Mouse (Mus musculus) ES-Bruce4 (cell line): ENCODE data around the gene Ccr7. TPM values are rescaled to one million over a fixed set of nuclear protein-coding genes. Genes with fewer than 3 reads are reported as not detected.

Source experiments
- H3K27ac ChIP-seq: 2 replicates; pipeline ENCODE4 v1.5.1; 2012; ENCODE audit warnings: low read length, inconsistent platforms; ENCODE audit not compliant: insufficient read depth
- H3K27me3 ChIP-seq: 2 replicates; pipeline ENCODE4 v1.6.1; 2012; ENCODE audit warnings: mild to moderate bottlenecking, low read length, inconsistent platforms; ENCODE audit not compliant: control insufficient read depth, poor library complexity, insufficient read depth, severe bottlenecking
- H3K36me3 ChIP-seq: 2 replicates; pipeline ENCODE4 v1.6.1; 2012; ENCODE audit warnings: inconsistent platforms, mild to moderate bottlenecking, low read length, moderate library complexity; ENCODE audit not compliant: control insufficient read depth, poor library complexity, insufficient read depth, severe bottlenecking
- H3K4me1 ChIP-seq: one replicate; pipeline ENCODE4 v1.8.1; 2011; ENCODE audit warnings: low read length; ENCODE audit not compliant: control insufficient read depth, insufficient read depth
- H3K4me3 ChIP-seq: 2 replicates; pipeline ENCODE4 v1.5.1; 2011; ENCODE audit warnings: low read depth, mild to moderate bottlenecking, low read length
- H3K9ac ChIP-seq: 2 replicates; pipeline ENCODE4 v1.6.1; 2012; ENCODE audit warnings: low read depth, mild to moderate bottlenecking, inconsistent platforms; ENCODE audit not compliant: poor library complexity, severe bottlenecking
- H3K9me3 ChIP-seq: replicated peaks from 2 replicates; pipeline ENCODE4 v1.6.1; 2012; ENCODE audit warnings: mild to moderate bottlenecking, low read length, inconsistent platforms; ENCODE audit not compliant: control insufficient read depth, poor library complexity, insufficient read depth, severe bottlenecking
- CTCF ChIP-seq: IDR thresholded peaks from one replicate; pipeline ENCODE4 v1.8.1; 2011; ENCODE audit warnings: low read depth, low read length
- EP300 ChIP-seq: IDR thresholded peaks from 2 replicates; pipeline ENCODE4 v1.6.1; 2011; ENCODE audit warnings: low read depth, low read length; ENCODE audit not compliant: insufficient read depth
- POLR2A ChIP-seq: IDR thresholded peaks from one replicate; pipeline ENCODE4 v1.8.1; 2011; ENCODE audit warnings: low read length; ENCODE audit not compliant: insufficient read depth
- polyA plus RNA-seq: library from polyadenylated mRNA; stranded (reverse); fragments of >200 nt; gene quantifications from 2 replicates; pipeline ENCODE4 v1.2.4, GENCODE M21; 2011; ENCODE audit warnings: low read depth; ENCODE audit not compliant: missing spikeins, insufficient read depth, insufficient read length

Ccr7 gene
- polyA plus RNA-seq, 1 experiment, result not detected

- no peaks in the 10 kb centered on the region for H3K4me1 ChIP-seq
- H3K9ac ChIP-seq, result no peak overlapping the region
- TF ChIP-seq CTCF (no peak), EP300 (no peak), POLR2A (no peak)
- no peaks in the 10 kb centered on the region for H3K27me3 ChIP-seq
- H3K36me3 ChIP-seq, result no peaks in the 10 kb centered on the region
- no peak overlapping the region for H3K27ac ChIP-seq
- no peak overlapping the region for H3K4me3 ChIP-seq
- no peaks in the 10 kb centered on the region for H3K9me3 ChIP-seq
These were observed 23.0 kb upstream of the Ccr7 start for GRCm38 (mm10) chr11:99177925-99178198.

DNA sequence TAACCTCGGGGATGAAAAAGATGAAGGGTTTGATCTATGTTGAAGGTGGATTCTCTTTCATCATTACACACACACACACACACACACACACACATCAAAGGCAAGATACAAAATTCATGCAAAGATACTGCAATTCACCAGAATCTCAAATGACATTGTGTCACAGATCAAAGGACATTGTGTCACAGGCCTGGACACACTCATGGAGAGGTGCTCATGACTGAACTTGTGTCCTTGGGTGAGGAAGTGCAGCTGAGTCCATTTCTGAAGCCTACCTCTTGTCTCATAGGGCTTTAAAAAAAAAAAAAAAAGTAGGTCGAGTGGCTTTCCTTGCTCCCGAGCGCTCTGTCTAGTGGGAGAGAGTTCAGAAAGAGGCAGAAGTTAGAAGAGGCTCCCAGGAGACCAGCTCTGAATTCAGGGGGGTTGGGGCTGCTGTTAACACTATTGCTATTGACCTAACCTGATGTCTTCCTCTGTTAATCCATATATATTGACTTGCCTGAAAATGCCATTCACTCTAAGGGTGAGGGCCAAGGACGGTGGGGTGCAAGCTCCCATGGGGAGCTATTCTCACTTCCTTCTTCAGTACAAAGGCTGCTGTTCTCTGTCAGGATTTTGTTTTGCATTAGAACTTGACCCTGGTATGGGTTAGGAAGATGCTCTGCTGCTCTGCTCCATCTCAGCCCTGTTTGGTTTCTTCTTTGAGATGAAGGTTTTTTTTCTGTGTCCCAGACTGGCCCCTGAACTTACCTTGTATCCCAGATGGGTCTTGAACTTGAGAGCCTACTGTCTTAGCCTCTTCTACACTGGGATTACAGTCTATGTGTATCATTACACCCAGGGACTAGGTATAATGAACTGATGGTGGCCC lies 22.4 kb upstream of the Ccr7 start:
- Histone ChIP-seq H3K9me3 (no peaks in the 10 kb centered on the region), H3K4me1 (no peaks in the 10 kb centered on the region), H3K27me3 (no peaks in the 10 kb centered on the region), H3K36me3 (no peaks in the 10 kb centered on the region), H3K9ac (no peak overlapping the region), H3K27ac (no peak overlapping the region), H3K4me3 (no peak overlapping the region)
- TF ChIP-seq EP300 (no peak), POLR2A (no peak), CTCF (no peak)

DNA sequence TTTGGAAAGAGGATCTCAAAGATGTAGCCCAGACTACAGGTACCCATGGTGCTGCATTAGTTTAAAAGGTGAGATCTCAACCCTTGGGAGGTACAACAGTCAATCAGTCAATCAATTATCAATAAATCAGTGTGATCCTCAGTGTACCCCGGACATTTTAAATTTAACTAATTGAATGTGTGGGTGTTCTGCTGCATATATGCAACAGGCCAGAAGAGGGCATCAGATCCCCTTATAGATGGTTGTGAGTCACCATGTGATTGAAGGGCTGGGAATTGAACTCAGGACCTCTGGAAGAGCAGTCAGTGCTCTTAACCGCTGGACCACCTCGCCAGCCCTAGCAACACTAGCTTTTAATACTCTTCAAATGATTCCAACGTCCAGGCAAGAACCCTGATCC lies 17.1 kb upstream of the Ccr7 start:
- no peaks in the 10 kb centered on the region for H3K4me1 ChIP-seq
- no peaks in the 10 kb centered on the region for H3K36me3 ChIP-seq
- H3K27ac ChIP-seq, result no peak overlapping the region
- TF ChIP-seq CTCF (no peak), POLR2A (no peak), EP300 (no peak)
- H3K4me3 ChIP-seq, result no peak overlapping the region
- H3K9me3 ChIP-seq, result no peaks in the 10 kb centered on the region
- no peaks in the 10 kb centered on the region for H3K27me3 ChIP-seq
- H3K9ac ChIP-seq, result no peak overlapping the region

GRCm38 (mm10) chr11:99171442-99171841 lies 16.6 kb upstream of the Ccr7 start:
- Histone ChIP-seq H3K4me3 (no peak overlapping the region), H3K27ac (no peak overlapping the region), H3K36me3 (no peaks in the 10 kb centered on the region), H3K27me3 (no peaks in the 10 kb centered on the region), H3K9me3 (no peaks in the 10 kb centered on the region), H3K9ac (no peak overlapping the region), H3K4me1 (no peaks in the 10 kb centered on the region)
- TF ChIP-seq POLR2A, result no peak

GRCm38 (mm10) chr11:99170547-99171267 lies 15.8 kb upstream of the Ccr7 start:
- no peak overlapping the region for H3K27ac ChIP-seq
- H3K36me3 ChIP-seq, result no peaks in the 10 kb centered on the region
- H3K9ac ChIP-seq, result no peak overlapping the region
- TF ChIP-seq CTCF (no peak), POLR2A (no peak), EP300 (no peak)
- H3K9me3 ChIP-seq, result no peaks in the 10 kb centered on the region
- no peaks in the 10 kb centered on the region for H3K4me1 ChIP-seq
- no peak overlapping the region for H3K4me3 ChIP-seq
- H3K27me3 ChIP-seq, result no peaks in the 10 kb centered on the region

DNA sequence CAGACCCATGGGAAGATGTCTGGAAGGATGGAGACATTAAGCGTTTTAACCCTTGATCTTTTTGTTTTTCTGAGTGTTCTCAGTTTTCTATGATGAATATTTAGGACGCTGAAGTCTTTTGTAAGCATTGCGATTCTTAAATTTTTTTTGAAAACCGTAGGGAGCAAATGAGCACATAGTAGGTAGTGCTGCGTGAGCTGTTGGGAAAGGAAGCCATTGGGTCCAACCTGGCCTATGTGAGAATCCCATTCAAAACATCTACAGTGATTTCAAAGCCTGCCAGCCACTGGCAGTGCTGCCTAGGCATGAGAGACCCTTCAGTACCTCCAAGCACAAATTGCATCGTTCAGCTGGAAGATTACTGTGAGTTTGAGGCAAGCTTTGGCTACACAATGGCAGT lies 15.1 kb upstream of the Ccr7 start:
- Histone ChIP-seq H3K4me3 (no peak overlapping the region), H3K4me1 (no peaks in the 10 kb centered on the region), H3K27ac (no peak overlapping the region), H3K36me3 (no peaks in the 10 kb centered on the region), H3K27me3 (no peaks in the 10 kb centered on the region), H3K9me3 (no peaks in the 10 kb centered on the region), H3K9ac (no peak overlapping the region)
- TF ChIP-seq CTCF, result no peak
- no peak for TF ChIP-seq EP300
- no peak for TF ChIP-seq POLR2A
